Mouse (Mus musculus): Measurements from ENCODE around the gene 5031439G07Rik. TPM values are rescaled to one million over a fixed set of nuclear protein-coding genes. Genes with fewer than 3 reads are reported as not detected.

5031439G07Rik gene
- polyA plus RNA-seq, 1 experiment = not detected

DNA sequence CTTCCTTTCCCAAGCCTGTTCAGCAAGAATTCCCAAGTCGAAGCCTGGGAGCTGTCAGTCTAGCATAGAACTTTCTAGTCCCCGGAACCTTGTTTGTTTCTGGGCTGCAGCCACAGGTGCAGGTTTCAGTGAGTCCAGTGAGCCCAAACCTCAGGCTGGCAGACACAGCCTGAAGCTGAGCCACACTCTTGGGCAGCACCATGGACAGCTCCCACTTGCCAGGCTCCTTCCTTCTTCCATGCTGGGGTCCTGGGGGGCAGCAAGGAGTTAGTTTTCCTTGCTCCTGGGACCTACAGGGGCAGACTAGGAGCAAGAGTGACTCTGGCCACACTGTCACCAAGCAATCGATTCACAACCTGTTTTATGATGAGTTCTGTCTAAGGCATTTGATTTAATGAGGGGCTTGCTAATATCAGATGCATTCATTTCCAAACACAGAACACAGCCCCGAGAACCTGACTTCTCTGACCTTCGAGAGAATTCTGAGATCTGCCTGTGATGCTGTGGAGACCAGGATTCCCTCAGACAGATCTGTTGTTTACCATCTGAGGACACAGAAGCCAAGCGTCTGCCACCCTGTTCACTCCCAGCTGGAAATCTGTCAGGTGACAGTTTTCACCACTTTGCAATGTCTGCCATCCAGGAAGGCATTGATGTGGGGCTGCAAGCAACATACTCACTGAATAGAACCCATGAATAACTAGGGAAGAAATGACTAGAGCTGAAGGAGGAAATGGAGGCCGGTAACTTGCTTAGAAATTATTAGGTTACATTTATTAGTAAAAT, 22.6 kb downstream of the 5031439G07Rik start:
- no peak overlapping the region for H3K4me3 ChIP-seq (ENCODE audit: insufficient read depth, low read depth, low read length)
- peaks cover 29% of the 10 kb centered on the region for H3K4me1 ChIP-seq (ENCODE audit: control insufficient read depth, insufficient read depth, low read length)
- no peak overlapping the region for H3K27ac ChIP-seq (ENCODE audit: insufficient read depth, low read depth, low read length)
- TF ChIP-seq POLR2A (IDR thresholded peaks at IDR 0.05; ENCODE audit: insufficient read depth, low read depth, low read length) (no peak), CTCF (IDR thresholded peaks at IDR 0.05; ENCODE audit: insufficient read depth, low read depth, low read length) (no peak)
- 58% methylated on average over 7 of the region's 7 CpGs for WGBS

GRCm38 (mm10) chr15:84964771-84965170, 23.6 kb downstream of the 5031439G07Rik start:
- 63% methylated on average over 5 of the region's 5 CpGs for WGBS

DNA sequence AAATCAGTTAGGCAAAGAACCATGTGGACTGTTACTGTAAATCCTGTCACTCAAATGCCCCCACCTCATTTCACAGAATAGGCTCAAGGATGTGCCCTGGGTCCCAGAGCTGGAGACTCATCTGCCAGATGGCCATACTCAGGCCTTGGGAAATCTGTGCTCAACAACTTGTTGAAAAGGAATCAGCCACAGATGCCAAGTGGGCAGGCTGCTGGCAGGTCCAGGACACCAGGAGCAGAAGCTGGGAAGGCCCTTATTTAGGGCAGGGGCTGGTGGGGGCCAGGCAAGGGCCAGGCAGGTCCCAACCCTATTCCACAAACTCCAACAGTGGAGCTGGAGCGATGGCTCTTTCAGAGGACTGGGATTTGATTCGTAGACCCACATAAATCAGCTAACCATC, 25.8 kb downstream of the 5031439G07Rik start:
- H3K27ac ChIP-seq (ENCODE audit: insufficient read depth, low read depth, low read length) = peak overlapping the region; percentile 24; the same call in 1 of the 2 replicates
- H3K4me1 ChIP-seq (ENCODE audit: control insufficient read depth, insufficient read depth, low read length) = peaks cover 57% of the 10 kb centered on the region
- 85% methylated on average over 2 of the region's 2 CpGs for WGBS
- no peak overlapping the region for H3K4me3 ChIP-seq (ENCODE audit: insufficient read depth, low read depth, low read length)
- TF ChIP-seq POLR2A (IDR thresholded peaks at IDR 0.05; ENCODE audit: insufficient read depth, low read depth, low read length) = no peak
- TF ChIP-seq CTCF (IDR thresholded peaks at IDR 0.05; ENCODE audit: insufficient read depth, low read depth, low read length) = no peak

More at GRCm38 (mm10) chr15:84964771-84965170, 23.6 kb downstream of the 5031439G07Rik start:
- no peak for TF ChIP-seq CTCF (IDR thresholded peaks at IDR 0.05; ENCODE audit: insufficient read depth, low read depth, low read length)
- TF ChIP-seq POLR2A (IDR thresholded peaks at IDR 0.05; ENCODE audit: insufficient read depth, low read depth, low read length) = no peak
- Histone ChIP-seq H3K4me3 (ENCODE audit: insufficient read depth, low read depth, low read length) (no peak overlapping the region), H3K4me1 (ENCODE audit: control insufficient read depth, insufficient read depth, low read length) (peaks cover 39% of the 10 kb centered on the region), H3K27ac (ENCODE audit: insufficient read depth, low read depth, low read length) (no peak overlapping the region)

- TF ChIP-seq CTCF (IDR thresholded peaks at IDR 0.05; ENCODE audit: insufficient read depth, low read depth, low read length) (peak; percentile 44; the same call in 1 of the 2 replicates), POLR2A (IDR thresholded peaks at IDR 0.05; ENCODE audit: insufficient read depth, low read depth, low read length) (no peak)
- 11% methylated on average over 8 of the region's 8 CpGs for WGBS
- Histone ChIP-seq H3K27ac (ENCODE audit: insufficient read depth, low read depth, low read length) (peak overlapping the region; percentile 86), H3K4me1 (ENCODE audit: control insufficient read depth, insufficient read depth, low read length) (peaks cover 58% of the 10 kb centered on the region), H3K4me3 (ENCODE audit: insufficient read depth, low read depth, low read length) (peak overlapping the region; percentile 31)
Measured at GRCm38 (mm10) chr15:84960692-84961091, 27.7 kb downstream of the 5031439G07Rik start.

GRCm38 (mm10) chr15:84959891-84960290, 28.5 kb downstream of the 5031439G07Rik start:
- no peak overlapping the region for H3K27ac ChIP-seq (ENCODE audit: insufficient read depth, low read depth, low read length)
- TF ChIP-seq CTCF (IDR thresholded peaks at IDR 0.05; ENCODE audit: insufficient read depth, low read depth, low read length) (no peak), POLR2A (IDR thresholded peaks at IDR 0.05; ENCODE audit: insufficient read depth, low read depth, low read length) (no peak)
- WGBS = 62% methylated on average over 6 of the region's 6 CpGs
- H3K4me1 ChIP-seq (ENCODE audit: control insufficient read depth, insufficient read depth, low read length) = peaks cover 61% of the 10 kb centered on the region
- peak overlapping the region; percentile 31; the same call in 1 of the 2 replicates for H3K4me3 ChIP-seq (ENCODE audit: insufficient read depth, low read depth, low read length)

DNA sequence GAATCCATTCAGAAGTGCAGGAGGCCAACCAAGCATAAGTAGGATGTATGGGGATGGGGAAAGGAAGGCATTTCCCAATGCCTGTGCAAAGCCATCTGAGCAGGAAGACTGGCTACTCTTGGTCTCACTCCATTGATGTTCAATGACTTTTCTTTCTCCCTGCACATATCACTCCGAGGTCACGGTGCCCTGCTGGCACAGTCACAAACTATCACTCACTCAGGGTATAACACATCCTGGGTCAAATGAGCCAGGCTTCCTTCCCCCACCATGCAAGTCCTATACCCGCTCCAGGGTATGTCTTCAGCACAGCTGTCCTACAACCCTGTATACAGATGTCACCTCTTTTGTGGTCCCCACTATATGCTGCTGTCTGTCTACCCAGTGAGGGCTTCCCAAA, 30.0 kb downstream of the 5031439G07Rik start:
- H3K4me1 ChIP-seq (ENCODE audit: control insufficient read depth, insufficient read depth, low read length) = peaks cover 68% of the 10 kb centered on the region
- no peak overlapping the region for H3K4me3 ChIP-seq (ENCODE audit: insufficient read depth, low read depth, low read length)
- peak overlapping the region; percentile 86 for H3K27ac ChIP-seq (ENCODE audit: insufficient read depth, low read depth, low read length)
- 61% methylated on average over 3 of the region's 3 CpGs for WGBS
- TF ChIP-seq CTCF (IDR thresholded peaks at IDR 0.05; ENCODE audit: insufficient read depth, low read depth, low read length) (no peak), POLR2A (IDR thresholded peaks at IDR 0.05; ENCODE audit: insufficient read depth, low read depth, low read length) (no peak)

- Histone ChIP-seq H3K4me1 (ENCODE audit: control insufficient read depth, insufficient read depth, low read length) (peaks cover 73% of the 10 kb centered on the region), H3K4me3 (ENCODE audit: insufficient read depth, low read depth, low read length) (no peak overlapping the region), H3K27ac (ENCODE audit: insufficient read depth, low read depth, low read length) (peak overlapping the region; percentile 86)
- TF ChIP-seq POLR2A (IDR thresholded peaks at IDR 0.05; ENCODE audit: insufficient read depth, low read depth, low read length) (peak; percentile 31; the same call in 1 of the 2 replicates), CTCF (IDR thresholded peaks at IDR 0.05; ENCODE audit: insufficient read depth, low read depth, low read length) (no peak)
- 8% methylated on average over 3 of the region's 3 CpGs for WGBS
Measured at GRCm38 (mm10) chr15:84957851-84958250, 30.5 kb downstream of the 5031439G07Rik start.

DNA sequence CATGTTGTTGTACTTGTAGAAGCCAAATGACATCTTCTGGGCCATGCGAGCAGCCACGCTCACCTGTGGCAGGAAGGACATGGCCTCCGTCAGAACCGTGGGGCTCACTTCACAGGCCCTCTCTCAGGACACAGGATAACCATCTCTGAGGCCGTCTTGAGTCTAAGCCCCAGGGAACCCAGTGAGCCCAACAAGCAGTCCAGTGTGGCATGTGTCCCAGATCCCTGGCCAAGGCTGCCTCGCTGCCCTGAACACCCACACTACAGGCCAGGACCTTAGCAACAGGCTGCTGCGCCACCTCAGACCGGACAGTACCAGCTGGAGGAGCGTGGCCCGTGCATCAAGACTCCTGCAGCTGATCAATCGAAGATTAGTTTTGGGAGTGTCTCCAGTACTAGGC, 35.1 kb downstream of the 5031439G07Rik start:
- Histone ChIP-seq H3K4me1 (ENCODE audit: control insufficient read depth, insufficient read depth, low read length) (peaks cover 71% of the 10 kb centered on the region), H3K27ac (ENCODE audit: insufficient read depth, low read depth, low read length) (no peak overlapping the region), H3K4me3 (ENCODE audit: insufficient read depth, low read depth, low read length) (no peak overlapping the region)
- TF ChIP-seq CTCF (IDR thresholded peaks at IDR 0.05; ENCODE audit: insufficient read depth, low read depth, low read length) (no peak), POLR2A (IDR thresholded peaks at IDR 0.05; ENCODE audit: insufficient read depth, low read depth, low read length) (no peak)
- WGBS = 84% methylated on average over 11 of the region's 11 CpGs

- Histone ChIP-seq H3K27ac (ENCODE audit: insufficient read depth, low read depth, low read length) (peak overlapping the region; percentile 80), H3K4me1 (ENCODE audit: control insufficient read depth, insufficient read depth, low read length) (peaks cover 51% of the 10 kb centered on the region), H3K4me3 (ENCODE audit: insufficient read depth, low read depth, low read length) (no peak overlapping the region)
- whole genome bisulfite sequencing = 37% methylated on average over 4 of the region's 4 CpGs
- TF ChIP-seq POLR2A (IDR thresholded peaks at IDR 0.05; ENCODE audit: insufficient read depth, low read depth, low read length) (no peak), CTCF (IDR thresholded peaks at IDR 0.05; ENCODE audit: insufficient read depth, low read depth, low read length) (no peak)
Measured at GRCm38 (mm10) chr15:84950053-84950452, 38.3 kb downstream of the 5031439G07Rik start.
